Mouse (Mus musculus) ovary, postnatal 10 days (tissue): Measurements from ENCODE around the gene Slc5a1.
A peak's percentile ranks its signal among the peaks of the same experiment; 100 is the strongest.

Experiments used
- DNase-seq: peaks from one replicate; pipeline ENCODE4 v3.0.0; 2022; ENCODE audit warnings: low spot score

Gene Slc5a1

DNA sequence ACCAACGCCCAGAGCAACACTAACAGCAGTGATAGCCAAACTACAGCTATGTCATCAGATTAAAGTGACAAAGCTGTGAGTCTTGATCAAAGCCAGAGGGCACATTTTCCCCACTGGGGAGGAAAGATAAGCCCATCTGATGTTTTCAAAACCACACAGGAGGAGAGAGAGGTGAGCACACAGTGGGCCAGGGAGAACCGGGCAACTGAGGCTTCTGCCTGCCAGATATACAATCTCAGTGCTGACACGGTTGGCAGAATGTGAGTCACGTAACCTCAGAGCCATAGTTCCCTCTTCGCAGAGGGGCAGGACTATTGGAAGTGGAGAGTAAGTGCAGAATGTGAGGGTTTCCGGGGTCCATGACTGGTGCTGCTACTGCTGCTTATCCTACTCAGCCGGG is 89.5 kb downstream of the Slc5a1 start:
- no peak for DNase-seq

DNA sequence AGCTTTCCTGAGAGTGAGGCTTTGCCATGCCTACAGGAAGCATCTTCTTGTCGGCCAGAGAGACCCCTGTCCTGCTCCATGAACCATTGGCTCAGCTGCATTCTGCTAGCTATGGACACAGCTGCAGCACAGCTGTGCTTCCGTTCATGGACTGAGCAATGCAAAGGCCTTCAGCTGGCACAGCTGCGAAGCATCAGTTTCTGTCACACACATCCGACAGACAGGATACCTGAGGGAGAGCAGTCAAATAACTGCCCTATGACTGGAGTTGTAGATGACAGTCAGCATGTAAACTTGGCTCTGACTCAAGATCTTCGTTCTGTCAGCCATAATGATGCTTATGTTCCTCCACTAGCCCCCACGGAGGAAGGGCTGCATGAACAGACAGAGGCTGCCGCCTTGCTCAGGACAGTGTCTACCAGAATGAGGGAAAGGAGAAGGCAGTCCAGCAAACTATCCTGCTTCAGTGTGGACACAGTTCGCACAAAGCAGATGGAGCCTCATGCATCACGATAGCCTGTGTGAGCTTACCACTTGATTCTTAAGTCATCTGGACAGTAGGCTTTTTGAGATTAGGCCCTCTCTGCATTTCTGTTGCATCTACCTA is 91.3 kb downstream of the Slc5a1 start:
- no peak for DNase-seq

DNA sequence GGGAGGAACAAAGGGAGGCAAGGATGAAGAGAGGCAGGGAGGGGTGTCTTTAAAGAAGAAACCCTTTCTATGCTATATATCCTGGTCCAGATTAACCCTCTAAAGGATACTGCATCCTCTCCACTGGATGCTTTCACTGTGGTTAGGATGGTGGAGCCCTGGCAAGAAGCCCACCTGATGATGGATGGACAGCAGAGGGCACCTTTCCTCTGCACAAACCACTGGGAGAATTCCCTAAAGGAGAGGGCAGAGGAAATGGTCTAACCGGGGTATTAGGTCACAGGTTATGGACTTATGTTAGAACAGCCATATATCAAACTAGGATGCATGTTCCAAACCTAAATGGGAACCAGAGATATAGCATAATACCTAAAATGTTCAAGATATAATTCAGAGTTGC is 96.1 kb downstream of the Slc5a1 start:
- DNase-seq: no peak

DNA sequence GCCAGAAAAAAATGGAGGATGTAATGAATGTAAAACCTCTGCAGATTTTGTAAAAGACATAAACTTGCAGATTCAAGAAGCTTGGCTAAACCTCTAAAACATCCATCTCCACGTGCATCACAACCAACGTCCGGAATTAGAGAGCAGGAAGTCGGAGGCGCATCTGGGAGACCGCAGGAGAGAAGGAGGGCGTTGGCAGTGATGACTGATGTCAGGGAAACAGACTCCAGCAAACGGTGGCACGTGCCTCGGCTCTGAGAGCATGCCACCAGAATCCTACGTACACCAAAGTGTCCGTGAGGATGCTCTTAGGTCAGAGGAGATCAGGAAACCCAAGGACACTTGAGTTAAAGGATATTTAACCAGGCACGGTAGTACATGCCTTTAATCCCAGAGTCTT is 97.7 kb downstream of the Slc5a1 start:
- DNase-seq: no peak

DNA sequence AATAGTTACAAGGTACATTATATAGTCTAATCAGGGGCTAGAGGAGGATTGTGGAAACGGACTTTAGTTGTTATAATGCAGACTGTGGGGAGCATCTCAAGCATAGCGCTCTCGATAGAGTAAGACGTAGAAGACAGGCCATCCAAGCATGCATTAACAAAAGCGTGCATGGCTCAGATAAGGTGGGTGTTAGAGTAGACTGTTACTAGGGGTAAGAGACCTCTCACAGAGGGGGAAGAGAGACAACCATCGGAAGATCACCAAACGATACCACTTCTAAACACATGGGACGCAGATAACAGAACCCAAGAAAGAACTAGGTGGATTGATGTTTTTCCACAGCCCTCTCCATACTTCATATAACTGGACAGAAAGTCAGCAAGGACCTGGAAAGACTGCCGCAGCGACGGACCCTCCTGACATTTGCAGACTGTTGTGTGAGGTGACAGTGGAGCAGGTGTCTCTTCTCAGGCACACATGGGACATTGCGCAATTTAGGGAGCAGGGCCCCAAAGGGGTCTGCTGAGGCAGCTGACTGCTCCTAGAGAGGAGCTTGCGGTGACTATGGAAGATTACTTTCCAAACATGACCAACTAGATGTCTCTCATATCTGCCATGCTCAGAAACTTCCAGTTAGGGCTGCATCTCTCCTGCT is 98.6 kb downstream of the Slc5a1 start:
- DNase-seq: no peak

DNA sequence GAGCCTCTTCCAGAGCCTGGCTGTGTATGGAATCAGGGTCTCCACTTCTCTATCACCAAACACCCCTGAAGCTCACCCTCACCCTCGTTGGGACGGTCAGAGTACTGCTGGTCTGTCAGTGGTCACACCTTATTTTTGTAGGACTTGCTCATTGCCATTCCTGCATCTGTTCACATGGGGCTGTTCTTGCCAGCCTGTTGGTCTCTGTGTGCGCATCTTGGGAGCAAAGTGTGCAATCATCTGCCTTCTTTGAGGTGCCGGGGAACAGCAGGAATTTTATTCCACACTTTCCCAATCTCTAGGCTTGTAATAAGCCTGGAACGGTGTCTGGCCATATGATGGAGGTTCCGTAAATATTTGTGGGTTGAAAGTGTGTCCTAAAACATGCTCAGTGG is 99.1 kb downstream of the Slc5a1 start:
- DNase-seq: no peak

DNA sequence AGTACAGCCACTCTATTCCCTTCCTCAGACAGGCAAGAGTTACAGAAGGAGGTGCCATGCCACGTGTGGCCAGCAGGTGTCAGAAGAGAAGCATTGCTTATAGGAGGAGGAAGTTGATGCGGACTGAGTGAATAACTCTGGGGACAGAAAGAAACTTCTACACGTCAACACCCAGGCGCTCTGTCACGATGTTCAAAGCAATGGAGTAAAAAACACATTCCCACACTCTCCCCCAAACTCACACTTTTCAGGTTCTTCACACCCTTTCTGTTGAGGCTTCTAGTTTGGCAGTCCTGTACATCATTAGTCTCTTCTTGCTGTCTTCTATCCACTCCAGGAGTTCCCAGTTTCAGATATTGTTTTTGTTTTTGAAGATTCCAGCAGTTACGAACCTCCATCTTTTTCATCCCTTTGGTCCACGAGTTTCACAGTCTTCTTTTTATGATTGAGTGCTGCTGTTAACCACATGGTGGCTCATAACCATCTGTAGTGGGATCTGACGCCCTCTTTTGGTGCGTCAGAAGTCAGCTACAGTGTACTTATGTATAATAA is 99.7 kb downstream of the Slc5a1 start:
- DNase-seq: peak; percentile 61

DNA sequence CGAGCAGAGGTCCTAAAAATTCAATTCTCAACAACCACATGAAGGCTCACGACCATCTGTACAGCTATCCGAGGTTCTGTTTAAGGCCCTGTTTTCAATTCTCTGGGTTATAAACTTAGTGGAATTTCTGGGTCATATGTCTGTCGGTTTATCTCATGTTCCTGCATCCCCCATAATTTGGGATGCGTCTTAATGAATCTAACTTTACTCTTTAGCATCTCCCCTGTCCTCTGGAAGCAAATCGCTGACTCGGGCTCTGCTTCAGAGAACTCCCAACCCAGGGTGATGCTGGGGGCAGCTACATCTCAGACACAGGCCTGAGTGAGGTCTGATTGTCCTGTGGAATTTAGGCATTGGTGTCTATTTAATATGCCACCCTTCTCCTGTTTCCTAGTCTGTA is 100.3 kb downstream of the Slc5a1 start:
- DNase-seq: no peak

DNA sequence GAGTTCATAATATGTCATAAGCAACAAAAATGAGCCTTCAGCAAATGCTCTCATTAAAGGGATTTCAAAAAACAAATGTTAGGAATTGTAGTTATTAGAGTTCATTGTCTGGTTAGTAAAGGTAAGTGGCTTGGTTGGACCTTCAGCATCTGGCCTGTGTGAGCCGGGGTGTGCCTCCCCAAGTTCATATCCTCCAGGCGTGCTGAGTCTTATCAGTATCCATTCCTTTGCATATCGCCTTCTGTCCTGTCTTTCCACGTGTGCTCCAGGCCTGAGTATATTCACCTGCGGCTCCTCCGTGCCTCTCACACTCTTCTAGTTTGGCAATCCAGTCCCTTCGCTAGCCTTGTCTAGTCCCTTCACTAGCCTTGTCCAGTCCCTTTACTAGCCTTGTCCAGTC is 102.3 kb downstream of the Slc5a1 start:
- no peak for DNase-seq

DNA sequence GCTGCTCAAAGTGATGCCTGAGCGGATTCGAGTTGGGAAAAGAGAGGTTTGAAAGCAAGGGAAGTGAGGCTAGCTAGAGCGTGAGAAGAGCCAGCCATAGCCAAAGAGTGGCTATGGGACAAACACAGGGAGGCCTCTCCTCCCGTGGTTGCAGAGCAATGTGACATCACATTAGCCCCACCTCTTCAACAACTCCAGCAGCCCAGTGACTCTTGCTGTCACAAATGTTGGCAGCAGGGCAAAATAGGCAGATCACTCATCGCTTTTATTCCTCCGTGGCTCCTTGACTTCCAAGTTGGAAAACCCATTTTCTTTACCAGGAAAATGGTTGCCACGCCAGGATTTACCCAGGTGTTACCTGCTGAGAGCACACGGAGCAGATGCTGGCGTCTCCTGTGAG is 103.1 kb downstream of the Slc5a1 start:
- DNase-seq: no peak

DNA sequence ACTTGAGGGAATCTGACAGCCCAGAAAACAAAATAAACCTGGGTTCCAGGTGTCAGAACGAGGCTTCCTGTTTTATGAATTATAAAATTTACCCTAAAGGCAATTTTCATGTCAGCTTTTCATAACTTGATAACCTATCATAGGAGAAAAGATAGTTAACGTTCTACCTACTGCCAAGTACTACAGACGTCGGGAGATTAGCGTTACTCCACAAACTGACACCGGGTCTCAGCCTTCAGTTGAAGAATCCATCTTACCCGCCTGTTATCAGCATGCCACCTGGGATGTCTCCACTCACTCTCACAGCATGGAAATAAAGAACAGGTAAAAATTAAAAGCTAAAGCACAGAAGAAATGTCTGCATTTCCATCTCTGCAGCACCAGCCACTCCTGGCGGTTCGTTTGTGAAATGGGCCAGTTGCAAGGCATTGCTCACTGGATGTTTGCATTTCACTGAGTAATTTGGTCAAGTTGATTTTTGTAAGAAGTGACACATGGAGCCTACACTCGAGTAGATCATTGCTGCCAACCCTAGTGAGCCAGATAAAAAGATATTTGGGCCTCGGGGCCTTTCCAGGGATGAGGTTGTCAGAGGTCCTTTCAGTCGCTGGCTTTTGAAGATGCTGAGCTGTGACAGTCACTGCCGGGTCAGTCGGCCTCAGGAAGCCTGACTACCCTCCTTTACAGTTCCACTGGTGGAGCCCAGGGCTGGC is 104.7 kb downstream of the Slc5a1 start:
- no peak for DNase-seq

DNA sequence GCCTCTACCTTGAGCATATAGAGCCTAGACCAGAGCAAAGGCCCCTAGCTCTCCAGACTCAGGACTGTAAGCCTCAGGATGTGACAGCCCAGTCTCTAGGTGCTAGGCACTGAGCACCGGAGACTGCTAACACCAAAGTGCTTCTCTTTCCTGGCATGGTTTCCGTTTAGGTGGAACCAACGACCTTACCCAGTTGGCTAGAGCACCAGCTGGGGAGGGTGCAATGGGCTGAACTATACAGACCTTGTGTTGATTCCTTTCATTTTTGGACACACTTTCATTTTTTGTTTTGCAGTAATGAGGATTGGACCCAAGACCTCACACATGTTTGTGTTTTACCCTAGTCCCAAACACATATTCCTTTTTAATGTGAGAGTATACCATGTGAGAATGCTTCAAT is 106.5 kb downstream of the Slc5a1 start:
- no peak for DNase-seq

DNA sequence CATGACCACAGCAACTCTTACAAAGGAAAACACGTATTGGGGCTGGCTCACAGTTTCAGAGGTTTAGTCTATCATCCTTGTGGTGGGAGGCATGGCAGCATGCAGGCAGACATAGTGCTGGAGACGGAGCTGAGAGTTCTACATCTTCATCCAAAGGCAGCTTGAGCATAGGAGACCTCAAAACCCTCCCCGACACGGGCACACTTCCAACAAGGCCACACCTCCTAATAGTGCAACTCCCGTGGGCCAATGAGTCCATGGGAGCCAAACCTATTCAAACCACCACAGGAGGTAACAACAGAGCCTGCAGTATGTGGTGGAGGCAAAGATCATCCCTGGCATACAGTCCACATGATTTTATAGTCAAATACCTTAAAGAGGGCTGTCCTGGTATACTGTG is 107.2 kb downstream of the Slc5a1 start:
- DNase-seq: no peak
